Mouse (Mus musculus) T-cell, adult 2 months (primary cell): ENCODE measurements around the gene Mt3.
"Not testable (repeated sequence)": the region's sequence is repeated elsewhere in the genome, so short reads cannot be mapped to it uniquely, and the experiment has no call there.

Experiments
- DNase-seq: peaks from one replicate; pipeline ENCODE4 v3.0.0; 2022; ENCODE audit warnings: low spot score

The Mt3 gene

GRCm38 (mm10) chr8:94152513-94153300 is at the start of gene Mt3:
Gene Mt3, plus strand, starts transcription at chr8:94152607.
- no peak for DNase-seq

- DNase-seq, result no peak
Observed at GRCm38 (mm10) chr8:94104146-94104545, 48.3 kb upstream of the Mt3 start.

GRCm38 (mm10) chr8:94107871-94108270 is 44.5 kb upstream of the Mt3 start:
- no peak for DNase-seq

DNA sequence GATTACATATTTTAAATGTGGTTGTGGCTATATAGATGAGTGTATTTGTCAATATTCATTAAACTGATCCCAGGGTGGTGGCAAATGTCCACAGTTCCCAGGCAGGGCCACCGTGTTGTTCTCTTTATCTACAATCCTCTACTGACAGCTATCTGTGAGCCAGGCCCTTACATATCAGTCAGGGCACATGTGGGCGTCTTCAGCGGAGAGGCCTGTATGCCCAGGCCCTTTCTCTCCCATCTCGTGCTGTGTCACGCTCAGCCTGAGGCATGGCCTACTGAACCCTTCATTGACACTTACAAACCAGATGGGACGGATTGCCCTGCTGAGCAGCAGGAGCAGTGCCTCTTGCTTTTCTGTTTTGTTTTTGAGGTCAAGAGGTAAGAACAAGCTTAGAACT is 43.0 kb upstream of the Mt3 start:
- no peak for DNase-seq

GRCm38 (mm10) chr8:94109835-94110234 is 42.6 kb upstream of the Mt3 start:
- DNase-seq, result no peak

DNA sequence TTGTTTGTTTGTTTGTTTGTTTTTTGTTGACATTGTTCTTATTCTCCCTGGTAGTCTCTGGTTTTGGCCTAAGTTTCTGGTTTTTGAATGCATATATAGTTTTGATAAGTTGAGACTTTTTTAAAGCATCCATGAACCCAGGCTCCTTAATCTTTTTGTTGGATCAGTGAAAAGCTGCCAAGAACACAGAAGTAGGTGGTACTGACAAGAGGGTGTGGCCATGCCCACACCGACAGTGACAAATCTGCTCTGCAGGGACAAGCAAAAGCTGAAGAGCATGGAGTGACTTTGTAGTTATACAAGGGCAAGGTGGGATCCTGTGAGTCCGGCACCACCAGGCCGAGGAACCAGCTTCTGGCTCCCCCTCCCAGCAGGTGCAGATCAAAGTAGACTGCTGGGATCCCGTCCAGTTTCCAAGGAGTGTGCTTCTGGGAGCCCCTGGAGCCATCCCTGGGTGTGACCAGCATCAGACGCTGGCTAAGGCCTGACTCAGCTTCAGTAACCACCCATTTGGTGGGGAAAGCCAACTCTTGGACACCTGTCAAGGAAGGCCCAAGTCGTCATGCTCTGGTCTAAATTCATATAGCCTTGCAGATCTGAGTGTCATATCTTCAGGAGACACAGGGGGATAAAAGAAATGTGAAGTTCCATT is 41.8 kb upstream of the Mt3 start:
- DNase-seq, result no peak

DNA sequence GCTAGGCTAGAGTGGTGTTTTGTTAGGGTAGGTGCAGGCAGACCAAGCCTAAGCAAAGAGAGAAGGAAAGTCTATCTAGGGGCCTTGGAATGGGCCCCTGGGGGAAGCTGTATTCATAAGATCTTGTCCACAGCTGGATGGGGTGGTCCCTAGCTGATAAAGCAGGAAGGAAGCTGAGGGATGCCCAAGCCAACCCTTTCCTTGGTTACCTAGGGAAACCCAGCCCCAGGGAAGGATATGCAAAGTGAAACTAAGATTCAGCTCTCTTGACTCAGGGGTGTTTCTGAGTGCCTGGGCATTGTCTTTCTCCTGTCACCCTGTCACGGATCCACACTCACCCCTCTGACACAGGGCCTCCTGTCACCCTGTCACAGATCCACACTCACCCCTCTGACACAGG is 39.0 kb upstream of the Mt3 start:
- DNase-seq, result no peak

DNA sequence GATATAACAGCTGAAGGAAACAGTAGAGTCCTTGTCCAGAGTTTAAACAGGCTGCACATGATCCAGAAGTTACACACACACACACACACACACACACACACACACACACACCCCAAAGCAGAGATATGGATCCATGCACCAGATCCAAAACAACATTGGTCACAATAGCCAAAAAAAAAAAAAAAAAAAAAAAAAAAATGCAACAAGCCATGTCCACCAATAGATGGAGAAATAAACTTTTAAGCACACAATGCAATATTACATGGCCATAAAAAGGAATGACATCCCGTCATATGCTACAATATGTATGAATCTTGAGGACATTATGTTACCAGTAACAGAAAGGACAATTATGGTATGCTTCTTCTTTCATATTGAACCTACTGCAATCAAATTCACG is 38.4 kb upstream of the Mt3 start:
- no peak for DNase-seq

DNA sequence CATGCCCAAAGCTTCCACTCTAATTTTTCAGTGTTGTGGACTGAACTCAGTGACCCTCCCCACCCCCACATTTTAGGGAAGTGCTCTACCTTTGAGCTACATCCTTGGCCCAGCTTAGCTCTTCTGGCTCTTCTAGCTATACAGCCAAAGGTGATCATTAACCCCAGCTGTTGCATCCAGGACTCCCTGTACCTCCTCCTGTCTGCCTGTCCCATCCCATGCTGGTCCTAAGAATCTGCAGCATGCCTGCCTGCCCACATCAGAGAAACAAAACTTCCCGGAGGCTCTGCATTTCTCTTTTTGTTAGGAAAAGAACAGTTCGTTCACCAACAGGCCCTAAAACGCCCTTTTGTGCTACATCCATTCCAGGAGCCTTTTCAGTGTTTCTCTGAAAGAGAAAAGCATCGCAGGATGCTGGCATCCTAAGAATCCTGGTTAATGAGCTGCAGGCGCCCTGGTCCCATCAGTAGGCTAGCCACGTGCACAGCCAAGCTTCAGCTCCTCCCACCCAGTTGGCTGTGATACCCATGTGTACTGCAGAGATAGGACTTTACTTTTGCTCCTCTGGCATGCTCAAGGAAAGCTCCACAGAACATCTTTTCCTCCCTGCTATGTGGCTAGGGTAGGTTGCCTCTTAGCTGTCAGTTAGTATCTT is 33.5 kb upstream of the Mt3 start:
- DNase-seq, result no peak

- no peak for DNase-seq
Observed at GRCm38 (mm10) chr8:94121625-94122024, 30.8 kb upstream of the Mt3 start.

DNA sequence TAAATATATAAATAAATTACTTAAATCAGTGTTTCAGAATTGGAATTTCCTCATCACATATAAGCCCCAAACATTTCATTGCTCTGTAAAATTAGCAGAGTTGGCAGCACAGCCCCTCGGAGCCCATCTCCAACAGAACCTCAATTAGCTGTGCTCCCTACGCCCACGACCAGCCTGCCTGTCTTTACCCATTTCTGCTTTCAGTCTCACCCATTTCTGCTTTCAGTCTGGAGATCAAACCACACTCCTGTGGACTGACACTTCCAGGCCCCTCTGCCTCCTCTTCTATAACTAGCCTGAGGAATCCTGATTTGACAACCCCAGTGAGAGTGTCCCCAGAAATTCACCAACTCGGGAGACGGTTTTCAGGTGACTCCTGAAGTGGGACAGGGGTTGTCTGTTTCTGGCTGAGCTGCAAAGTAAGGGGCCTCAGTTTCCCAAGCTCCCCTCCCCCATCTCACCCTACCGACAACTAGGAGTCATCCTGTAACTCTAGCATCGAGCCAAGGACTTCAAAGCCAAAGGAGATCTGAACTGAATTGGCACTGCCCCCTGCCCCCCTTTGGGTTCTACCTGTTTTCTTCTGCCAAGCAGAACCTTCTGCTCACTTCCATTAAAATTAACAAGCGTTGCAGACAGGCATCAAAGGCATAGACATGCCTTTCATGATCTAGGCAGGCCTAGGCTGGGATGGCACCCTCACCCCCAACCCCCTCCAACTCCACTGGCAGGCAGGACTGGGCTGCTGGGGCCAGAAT is 29.5 kb upstream of the Mt3 start:
- no peak for DNase-seq

DNA sequence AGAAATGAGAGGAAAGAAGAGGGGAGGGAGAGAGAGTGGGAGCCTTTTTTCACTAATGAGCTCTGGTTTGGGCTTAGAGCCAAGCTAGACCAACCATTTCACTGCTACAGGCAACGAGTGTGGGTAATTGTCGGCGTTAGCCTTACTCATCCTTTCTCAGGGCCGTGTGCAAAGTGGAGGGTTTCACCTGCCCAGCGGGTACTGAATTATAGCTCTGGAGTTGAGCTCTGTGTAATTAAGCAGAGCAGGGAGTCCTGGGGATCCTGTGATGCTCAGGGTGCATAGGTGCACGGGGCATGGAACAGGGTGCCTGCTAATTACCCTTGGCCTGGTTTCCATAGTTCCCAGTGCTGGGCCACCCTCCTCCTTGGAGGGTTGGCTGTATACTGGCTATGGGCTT is 24.7 kb upstream of the Mt3 start:
- DNase-seq, result no peak

DNA sequence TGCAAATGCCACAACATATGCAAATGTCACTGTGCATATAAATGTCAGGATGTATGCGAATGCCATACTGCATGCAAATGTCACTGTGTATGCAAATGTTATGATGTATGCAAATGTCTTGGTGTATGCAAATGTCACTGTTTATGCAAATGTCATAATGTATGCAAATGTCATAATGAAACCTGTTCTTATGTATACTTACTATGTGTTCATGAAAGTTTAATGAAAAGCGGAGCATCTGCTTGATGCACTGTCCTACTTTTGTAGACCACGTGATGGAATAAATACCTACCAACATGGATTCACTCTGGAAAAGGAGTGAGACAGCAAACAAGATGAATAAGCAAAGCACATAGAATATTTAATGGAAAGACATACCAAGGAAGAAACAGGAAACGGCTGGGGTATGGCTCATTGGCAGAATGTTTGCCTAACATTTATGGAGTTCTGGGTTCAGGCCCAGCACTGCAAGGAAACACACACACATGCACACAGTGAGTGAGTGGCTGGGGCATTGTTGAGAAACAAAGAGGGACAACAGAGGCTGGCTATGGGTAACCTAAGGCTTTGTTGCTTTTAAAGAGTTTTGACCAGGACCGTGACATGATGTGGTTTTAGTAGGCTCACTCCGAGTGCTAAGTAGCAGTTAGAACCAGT is 23.1 kb upstream of the Mt3 start:
- DNase-seq, result no peak

DNA sequence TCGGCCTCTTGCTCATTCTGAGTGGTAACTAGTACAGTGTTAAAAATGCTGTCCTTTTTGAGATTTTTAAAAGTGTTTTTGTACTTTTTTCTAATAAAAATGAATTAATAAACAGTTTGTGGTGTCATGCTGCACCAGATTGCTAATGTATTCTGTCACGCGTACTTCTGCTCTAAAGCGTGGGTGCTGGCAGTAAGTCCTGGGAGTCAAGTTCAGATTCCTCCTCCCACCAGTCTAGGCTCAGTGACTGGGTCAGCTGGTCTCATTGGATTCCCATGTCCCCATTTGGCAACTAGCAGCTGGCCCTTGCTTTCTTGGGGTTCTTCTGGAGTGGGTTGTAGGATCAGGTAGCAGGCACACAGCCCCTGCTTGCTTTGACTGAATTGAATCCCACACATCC is 22.3 kb upstream of the Mt3 start:
- no peak for DNase-seq

- DNase-seq, result no peak
Observed at GRCm38 (mm10) chr8:94132096-94132495, 20.3 kb upstream of the Mt3 start.

- DNase-seq, result not testable (repeated sequence)
Observed at GRCm38 (mm10) chr8:94134601-94135000, 17.8 kb upstream of the Mt3 start.

DNA sequence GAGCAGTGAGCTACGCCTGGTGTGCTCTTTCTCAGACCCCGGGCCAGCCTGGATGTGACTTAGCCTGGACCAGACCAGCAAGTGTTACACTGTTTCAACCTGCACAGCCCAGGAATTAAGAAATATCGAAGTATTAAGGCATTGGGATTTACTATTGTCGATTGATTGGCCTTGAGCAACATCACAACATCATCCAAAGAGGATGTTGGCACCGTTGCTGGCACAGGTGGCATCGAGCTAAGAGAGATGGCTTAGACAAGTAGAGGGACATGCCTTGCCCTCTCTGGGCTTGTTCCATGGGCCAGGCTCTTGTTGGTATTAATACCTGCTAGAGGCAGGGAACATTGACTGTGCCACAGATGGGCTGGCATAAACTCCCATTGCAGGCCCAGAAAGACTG is 16.9 kb upstream of the Mt3 start:
- DNase-seq, result no peak

DNA sequence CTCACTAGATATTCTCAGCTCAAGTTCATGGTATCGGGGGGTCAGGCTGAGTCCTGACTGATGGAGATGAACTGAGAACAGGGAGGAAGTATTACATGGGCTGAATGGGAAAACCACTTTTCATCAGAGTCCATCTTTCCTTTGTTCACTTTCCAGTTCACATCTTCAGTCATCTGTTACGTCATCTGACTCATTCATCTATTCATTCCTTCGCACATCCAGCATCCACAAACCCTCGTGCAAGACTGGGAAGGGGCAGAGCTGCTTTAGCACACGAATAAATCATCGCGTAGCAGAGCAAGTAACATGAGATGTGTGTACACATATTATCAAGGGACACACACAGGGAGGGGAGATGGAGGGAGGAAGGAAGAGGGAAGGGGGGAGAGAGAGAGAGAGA is 16.2 kb upstream of the Mt3 start:
- no peak for DNase-seq

GRCm38 (mm10) chr8:94136933-94137332 is 15.5 kb upstream of the Mt3 start, which contains the start of gene Mt4:
Gene Mt4, plus strand, starts transcription at chr8:94137197.
- no peak for DNase-seq

DNA sequence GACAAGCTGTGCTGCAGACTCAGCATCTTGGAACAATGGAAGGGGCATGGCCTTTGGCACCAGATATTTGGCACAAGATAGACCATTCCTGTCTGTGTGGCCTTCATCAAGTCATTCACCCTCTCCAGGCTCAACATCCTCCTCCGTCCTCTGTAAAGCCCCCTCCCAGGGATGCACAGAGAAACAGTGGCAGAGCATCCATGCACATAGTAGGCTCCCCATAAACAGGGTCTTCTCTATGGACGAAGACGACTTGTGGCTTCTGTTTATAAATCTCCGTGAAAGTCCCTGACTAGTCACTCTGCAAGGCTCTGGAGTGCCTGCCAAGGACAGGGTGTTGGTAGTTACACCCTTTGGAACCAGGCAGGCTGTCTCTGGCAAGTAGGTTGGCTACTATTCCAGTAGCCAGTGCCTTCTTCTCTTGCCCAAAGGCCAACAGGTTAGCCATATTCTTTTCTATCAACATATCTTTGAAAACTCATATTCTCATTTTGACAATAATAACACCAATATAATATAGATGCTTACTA is 12.1 kb upstream of the Mt3 start:
- DNase-seq, result no peak

- DNase-seq, result no peak
Observed at GRCm38 (mm10) chr8:94148236-94148635, 4.2 kb upstream of the Mt3 start.

DNA sequence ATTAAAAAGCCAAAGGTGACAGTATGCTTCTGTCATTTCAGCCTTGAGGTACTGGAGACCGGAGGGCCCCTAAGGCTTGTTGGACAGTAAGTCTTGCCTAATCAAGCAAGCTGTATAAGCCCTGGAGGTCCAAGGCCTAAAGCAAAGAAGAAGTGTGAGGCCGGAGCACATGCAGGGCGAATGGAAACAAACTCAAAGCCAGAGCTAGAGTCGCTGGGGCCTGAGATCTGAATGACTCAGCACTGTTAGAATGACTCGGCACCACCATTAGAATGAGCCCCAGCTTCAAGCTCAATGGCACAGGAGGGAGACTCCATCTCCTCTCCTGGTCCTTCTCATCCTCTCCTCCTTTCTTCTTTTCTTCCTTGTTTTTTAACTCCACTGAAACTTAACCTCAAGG is 1.5 kb upstream of the Mt3 start:
- no peak for DNase-seq
